Mouse (Mus musculus): ENCODE data around the gene Csad. TPM values are rescaled to one million over a fixed set of nuclear protein-coding genes. Genes with fewer than 3 reads are reported as not detected.
A peak's percentile ranks its signal among the peaks of the same experiment; 100 is the strongest.

Gene Csad
- polyA plus RNA-seq, 1 experiment from 2014 or later, result 112 TPM

- ATAC-seq (replicated peaks; ENCODE audit: low FRiP score), result no peak
- Histone ChIP-seq H3K27me3 (peaks cover 24% of the 10 kb centered on the region), H3K27ac (no peak overlapping the region), H3K4me2 (no peak overlapping the region), H3K9me3 (replicated peaks) (no peaks in the 10 kb centered on the region), H3K36me3 (no peaks in the 10 kb centered on the region), H3K9ac (no peak overlapping the region), H3K4me3 (replicated peaks) (no peak overlapping the region), H3K4me1 (peaks cover 59% of the 10 kb centered on the region)
- 61% methylated on average over 16 of the region's 16 CpGs for WGBS
Measured at GRCm38 (mm10) chr15:102147674-102148402, 56.7 kb downstream of the Csad start.

- H3K4me3 ChIP-seq (replicated peaks), result no peak overlapping the region
- no peak overlapping the region for H3K27ac ChIP-seq
- WGBS, result 3% methylated on average over 1 of the region's 1 CpGs
- no peak overlapping the region for H3K9ac ChIP-seq
- ATAC-seq (replicated peaks; ENCODE audit: low FRiP score), result no peak
- H3K4me2 ChIP-seq, result no peak overlapping the region
- no peaks in the 10 kb centered on the region for H3K36me3 ChIP-seq
- H3K9me3 ChIP-seq (replicated peaks), result no peaks in the 10 kb centered on the region
- H3K4me1 ChIP-seq, result peaks cover 58% of the 10 kb centered on the region
- peaks cover 25% of the 10 kb centered on the region for H3K27me3 ChIP-seq
Measured at GRCm38 (mm10) chr15:102146882-102147281, 57.6 kb downstream of the Csad start.

GRCm38 (mm10) chr15:102146089-102146488 lies 58.4 kb downstream of the Csad start:
- H3K27ac ChIP-seq, result no peak overlapping the region
- peaks cover 25% of the 10 kb centered on the region for H3K27me3 ChIP-seq
- no peaks in the 10 kb centered on the region for H3K9me3 ChIP-seq (replicated peaks)
- no peak overlapping the region for H3K9ac ChIP-seq
- H3K4me3 ChIP-seq (replicated peaks), result no peak overlapping the region
- no peaks in the 10 kb centered on the region for H3K36me3 ChIP-seq
- WGBS, result 83% methylated on average over 5 of the region's 5 CpGs
- no peak for ATAC-seq (replicated peaks; ENCODE audit: low FRiP score)
- peaks cover 58% of the 10 kb centered on the region for H3K4me1 ChIP-seq
- H3K4me2 ChIP-seq, result no peak overlapping the region

GRCm38 (mm10) chr15:102145330-102145729 lies 59.2 kb downstream of the Csad start:
- H3K27me3 ChIP-seq, result peaks cover 25% of the 10 kb centered on the region
- H3K9ac ChIP-seq, result 0 out of 2 replicates have a peak overlapping the region, but pooled peaks have one; percentile 24
- ATAC-seq (replicated peaks; ENCODE audit: low FRiP score), result no peak
- H3K27ac ChIP-seq, result no peak overlapping the region
- no peaks in the 10 kb centered on the region for H3K9me3 ChIP-seq (replicated peaks)
- peak overlapping the region; percentile 59 for H3K4me2 ChIP-seq
- peaks cover 52% of the 10 kb centered on the region for H3K4me1 ChIP-seq
- H3K4me3 ChIP-seq (replicated peaks), result peak overlapping the region; percentile 33
- no peaks in the 10 kb centered on the region for H3K36me3 ChIP-seq
- WGBS, result 69% methylated on average over 10 of the region's 10 CpGs

GRCm38 (mm10) chr15:102144726-102145125 lies 59.8 kb downstream of the Csad start:
- Histone ChIP-seq H3K27me3 (peaks cover 25% of the 10 kb centered on the region), H3K9me3 (replicated peaks) (no peaks in the 10 kb centered on the region), H3K4me3 (replicated peaks) (peak overlapping the region; percentile 33), H3K9ac (peak overlapping the region; percentile 24; the same call in 1 of the 2 replicates), H3K27ac (peak overlapping the region; percentile 29; the same call in 1 of the 2 replicates), H3K4me1 (peaks cover 46% of the 10 kb centered on the region), H3K36me3 (no peaks in the 10 kb centered on the region), H3K4me2 (peak overlapping the region; percentile 59)
- 12% methylated on average over 19 of the region's 19 CpGs for WGBS
- ATAC-seq (replicated peaks; ENCODE audit: low FRiP score), result peak; percentile 33; the same call in 1 of the 2 replicates

GRCm38 (mm10) chr15:102144274-102144711 lies 60.2 kb downstream of the Csad start, which contains the start of gene Igfbp6:
Igfbp6 (plus strand) TSS chr15:102144362.
- no peaks in the 10 kb centered on the region for H3K36me3 ChIP-seq
- ATAC-seq (replicated peaks; ENCODE audit: low FRiP score), result peak; percentile 57; the same call in 1 of the 2 replicates
- peak within 1 kb of the TSS; percentile 33 for H3K4me3 ChIP-seq (replicated peaks)
- H3K4me1 ChIP-seq, result peaks cover 41% of the 10 kb centered on the region
- H3K4me2 ChIP-seq, result peak within 1 kb of the TSS; percentile 59
- H3K27ac ChIP-seq, result peak within 1 kb of the TSS; percentile 29
- H3K27me3 ChIP-seq, result peaks cover 25% of the 10 kb centered on the region
- no peaks in the 10 kb centered on the region for H3K9me3 ChIP-seq (replicated peaks)
- 6% methylated on average over 21 of the region's 22 CpGs for WGBS
- peak within 1 kb of the TSS; percentile 24; the same call in 1 of the 2 replicates for H3K9ac ChIP-seq

GRCm38 (mm10) chr15:102142914-102143912 lies 61.3 kb downstream of the Csad start:
- no peaks in the 10 kb centered on the region for H3K9me3 ChIP-seq (replicated peaks)
- ATAC-seq (replicated peaks; ENCODE audit: low FRiP score), result no peak
- peaks cover 25% of the 10 kb centered on the region for H3K27me3 ChIP-seq
- peak overlapping the region; percentile 28; the same call in 1 of the 2 replicates for H3K27ac ChIP-seq
- H3K4me2 ChIP-seq, result no peak overlapping the region
- no peak overlapping the region for H3K9ac ChIP-seq
- H3K36me3 ChIP-seq, result no peaks in the 10 kb centered on the region
- H3K4me3 ChIP-seq (replicated peaks), result no peak overlapping the region
- 52% methylated on average over 23 of the region's 23 CpGs for WGBS
- H3K4me1 ChIP-seq, result peaks cover 38% of the 10 kb centered on the region

- H3K9me3 ChIP-seq (replicated peaks), result no peaks in the 10 kb centered on the region
- peaks cover 24% of the 10 kb centered on the region for H3K27me3 ChIP-seq
- no peaks in the 10 kb centered on the region for H3K36me3 ChIP-seq
- no peak overlapping the region for H3K9ac ChIP-seq
- WGBS, result 94% methylated on average over 5 of the region's 5 CpGs
- peaks cover 38% of the 10 kb centered on the region for H3K4me1 ChIP-seq
- H3K4me2 ChIP-seq, result no peak overlapping the region
- H3K4me3 ChIP-seq (replicated peaks), result no peak overlapping the region
- H3K27ac ChIP-seq, result no peak overlapping the region
- no peak for ATAC-seq (replicated peaks; ENCODE audit: low FRiP score)
Measured at GRCm38 (mm10) chr15:102141120-102141519, 63.4 kb downstream of the Csad start.

GRCm38 (mm10) chr15:102136129-102136758 lies 68.3 kb downstream of the Csad start, which contains the start of gene Spryd3:
Spryd3 (minus strand) TSS chr15:102136234.
- H3K9me3 ChIP-seq (replicated peaks), result no peaks in the 10 kb centered on the region
- peaks cover 23% of the 10 kb centered on the region for H3K4me1 ChIP-seq
- under 1% methylated on average over 50 of the region's 50 CpGs for WGBS
- H3K4me2 ChIP-seq, result peak within 1 kb of the TSS; percentile 85
- peak within 1 kb of the TSS; percentile 78 for H3K9ac ChIP-seq
- H3K27me3 ChIP-seq, result no peaks in the 10 kb centered on the region
- ATAC-seq (replicated peaks; ENCODE audit: low FRiP score), result peak; percentile 99
- H3K4me3 ChIP-seq (replicated peaks), result peak within 1 kb of the TSS; percentile 95
- H3K27ac ChIP-seq, result peak within 1 kb of the TSS; percentile 82
- peaks cover 22% of the 10 kb centered on the region for H3K36me3 ChIP-seq

GRCm38 (mm10) chr15:102135522-102136128 lies 68.9 kb downstream of the Csad start:
- WGBS, result 1% methylated on average over 35 of the region's 35 CpGs

GRCm38 (mm10) chr15:102134709-102135108 lies 69.8 kb downstream of the Csad start:
- Histone ChIP-seq H3K27ac (no peak overlapping the region), H3K27me3 (no peaks in the 10 kb centered on the region), H3K9ac (no peak overlapping the region), H3K9me3 (replicated peaks) (no peaks in the 10 kb centered on the region), H3K4me1 (peaks cover 23% of the 10 kb centered on the region), H3K4me2 (no peak overlapping the region), H3K36me3 (peaks cover 37% of the 10 kb centered on the region), H3K4me3 (replicated peaks) (no peak overlapping the region)
- WGBS, result 87% methylated on average over 2 of the region's 2 CpGs
- no peak for ATAC-seq (replicated peaks; ENCODE audit: low FRiP score)

More at GRCm38 (mm10) chr15:102135522-102136128, 68.9 kb downstream of the Csad start:
- H3K4me2 ChIP-seq, result peak overlapping the region; percentile 85
- peak overlapping the region; percentile 82 for H3K27ac ChIP-seq
- H3K9me3 ChIP-seq (replicated peaks), result no peaks in the 10 kb centered on the region
- peaks cover 28% of the 10 kb centered on the region for H3K36me3 ChIP-seq
- H3K4me1 ChIP-seq, result peaks cover 23% of the 10 kb centered on the region
- peak; percentile 75 for ATAC-seq (replicated peaks; ENCODE audit: low FRiP score)
- H3K4me3 ChIP-seq (replicated peaks), result peak overlapping the region; percentile 95
- no peaks in the 10 kb centered on the region for H3K27me3 ChIP-seq
- peak overlapping the region; percentile 78 for H3K9ac ChIP-seq

All from kidney, embryonic 15.5 days (tissue).